Mouse (Mus musculus): Measurements from ENCODE around the gene Cadm4.
"Not testable (repeated sequence)": the region's sequence is repeated elsewhere in the genome, so short reads cannot be mapped to it uniquely, and the experiment has no call there.

The Cadm4 gene

DNA sequence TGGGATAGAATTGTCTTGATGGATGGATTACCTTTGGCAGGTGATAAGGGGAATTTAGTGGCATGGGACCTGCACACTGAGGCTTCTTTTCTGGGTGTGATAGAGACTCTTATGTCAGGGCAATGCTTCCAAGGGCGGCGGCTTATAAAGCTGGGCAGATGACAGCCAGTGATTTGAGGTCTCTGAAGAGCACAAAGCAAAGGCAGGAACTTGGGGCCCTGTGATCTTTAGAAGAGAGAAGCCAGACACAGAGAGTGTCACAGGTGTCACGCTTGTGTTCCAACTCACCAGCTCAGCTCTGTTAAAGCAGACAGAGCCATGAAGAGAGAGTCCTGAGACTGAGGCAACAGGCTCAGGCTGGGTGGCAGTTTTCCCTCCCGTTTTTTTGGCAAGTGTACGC, 13.9 kb upstream of the Cadm4 start:
- DNase-seq (ENCODE audit: low spot score): no peak

DNA sequence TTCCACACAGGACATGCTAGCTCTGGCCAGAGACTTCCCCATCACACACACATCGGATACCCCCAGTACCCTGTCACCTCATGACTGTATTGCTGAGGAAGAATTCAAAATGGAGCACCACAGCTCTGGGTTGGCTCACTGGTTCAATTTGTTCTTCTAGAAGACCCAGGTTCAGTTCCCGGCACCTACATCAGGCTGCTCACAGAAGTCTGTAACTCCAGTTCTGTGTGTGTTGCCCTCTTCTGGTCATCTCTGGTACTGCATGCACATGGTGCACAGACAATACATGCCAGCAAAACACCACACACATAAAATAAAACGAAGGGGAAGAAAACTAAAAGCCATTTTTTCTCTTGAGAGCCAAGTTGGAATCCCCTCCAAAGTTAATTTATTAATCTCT, 12.7 kb upstream of the Cadm4 start:
- DNase-seq (ENCODE audit: low spot score): no peak

DNA sequence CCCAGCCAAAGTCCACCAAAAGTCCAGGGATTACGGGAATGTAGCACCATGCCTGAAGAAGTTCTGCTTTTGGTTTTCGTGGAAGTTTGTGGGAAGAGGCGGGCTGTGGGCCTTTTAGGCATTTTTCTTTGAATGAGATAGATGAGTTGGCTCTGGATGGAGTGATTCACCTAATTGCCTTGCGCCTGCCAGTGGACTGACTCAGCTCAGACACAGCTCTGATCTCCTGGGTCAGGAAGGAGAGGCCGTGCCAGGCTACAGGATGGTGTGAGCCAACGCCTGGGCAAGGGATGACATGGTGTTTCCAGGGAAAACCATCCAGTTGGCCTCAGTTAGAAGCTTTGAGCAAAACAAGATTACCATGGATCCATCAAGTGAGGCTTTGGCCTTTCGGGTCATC, 11.5 kb upstream of the Cadm4 start:
- DNase-seq (ENCODE audit: low spot score): peak; percentile 25

- no peak for DNase-seq (ENCODE audit: low spot score)
Observed at GRCm38 (mm10) chr7:24472442-24472841, 9.4 kb upstream of the Cadm4 start.

DNA sequence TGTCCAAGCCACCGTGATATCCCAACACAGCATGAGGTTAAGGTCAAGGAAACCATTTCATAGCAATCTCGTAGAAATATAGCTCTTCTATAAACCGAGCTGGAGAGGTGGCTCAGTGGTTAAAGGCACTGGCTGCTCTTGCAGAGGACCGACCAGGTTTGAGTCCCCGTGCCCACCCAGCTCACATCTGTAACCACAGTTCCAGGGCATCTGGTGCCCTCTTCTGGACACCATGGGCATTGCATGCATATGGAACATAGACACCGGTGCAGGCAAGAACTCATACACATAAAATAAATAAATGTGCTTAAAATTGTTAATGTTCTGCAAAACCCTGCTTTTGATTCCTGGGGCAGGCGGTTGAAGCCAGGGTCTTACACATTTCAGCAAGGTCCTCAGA, 8.9 kb upstream of the Cadm4 start:
- peak; percentile 27 for DNase-seq (ENCODE audit: low spot score)

- DNase-seq (ENCODE audit: low spot score): peak; percentile 55
Observed at GRCm38 (mm10) chr7:24473913-24474529, 7.8 kb upstream of the Cadm4 start.

DNA sequence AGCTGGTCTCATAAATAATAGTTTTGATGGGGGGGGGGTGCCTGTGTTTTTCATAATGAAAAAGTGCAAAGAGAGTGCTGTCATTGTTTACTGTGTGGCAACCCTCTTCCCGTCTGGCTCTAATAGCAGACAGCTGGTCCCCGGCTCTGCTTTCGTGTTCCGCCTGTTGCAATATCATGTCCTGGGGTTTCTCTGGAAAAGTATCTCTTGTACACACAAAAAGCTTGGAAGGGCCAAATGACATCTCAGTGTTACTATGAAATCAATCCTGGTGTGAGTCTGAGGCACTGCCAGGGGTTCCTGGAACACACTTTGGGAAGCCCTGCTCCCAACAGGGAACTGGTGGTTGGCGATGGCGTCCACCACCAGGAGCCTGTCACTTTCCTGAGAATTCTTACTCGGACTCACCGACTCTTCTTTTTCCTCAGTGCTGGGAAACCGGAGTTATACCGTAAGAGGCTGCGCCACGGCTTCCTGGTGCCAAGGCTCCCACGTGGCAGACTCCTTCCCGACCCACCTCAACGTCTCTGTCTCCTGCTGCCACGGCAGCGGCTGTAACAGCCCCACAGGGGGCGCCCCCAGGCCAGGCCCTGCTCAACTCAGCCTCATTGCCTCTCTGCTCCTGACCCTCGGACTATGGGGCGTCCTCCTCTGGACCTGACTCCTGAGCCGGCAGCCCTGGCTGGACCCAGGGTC, 6.9 kb upstream of the Cadm4 start:
- no peak for DNase-seq (ENCODE audit: low spot score)

DNA sequence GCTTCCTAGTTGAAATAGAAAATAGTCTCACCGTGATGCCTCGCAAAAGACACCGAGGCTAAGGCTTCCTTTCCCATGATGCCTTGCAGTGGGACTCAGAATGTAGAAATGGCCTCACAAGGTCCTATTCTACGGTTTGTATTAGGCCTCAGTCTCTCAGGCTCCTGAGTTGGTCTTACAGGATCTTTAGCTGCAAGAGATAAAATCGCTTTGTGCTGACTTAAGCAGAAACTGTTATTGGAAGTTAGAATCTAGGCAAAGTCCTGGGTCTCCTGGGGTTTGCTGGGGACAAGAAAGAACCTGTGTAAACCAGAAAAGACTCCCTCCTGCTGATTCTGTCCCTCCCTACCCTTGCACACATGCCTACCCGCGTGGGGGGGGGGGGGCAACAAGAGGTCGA, 5.5 kb upstream of the Cadm4 start:
- no peak for DNase-seq (ENCODE audit: low spot score)

- no peak for DNase-seq (ENCODE audit: low spot score)
Observed at GRCm38 (mm10) chr7:24476856-24477255, 5.0 kb upstream of the Cadm4 start.

GRCm38 (mm10) chr7:24478911-24479310, 2.9 kb upstream of the Cadm4 start:
- DNase-seq (ENCODE audit: low spot score): no peak

DNA sequence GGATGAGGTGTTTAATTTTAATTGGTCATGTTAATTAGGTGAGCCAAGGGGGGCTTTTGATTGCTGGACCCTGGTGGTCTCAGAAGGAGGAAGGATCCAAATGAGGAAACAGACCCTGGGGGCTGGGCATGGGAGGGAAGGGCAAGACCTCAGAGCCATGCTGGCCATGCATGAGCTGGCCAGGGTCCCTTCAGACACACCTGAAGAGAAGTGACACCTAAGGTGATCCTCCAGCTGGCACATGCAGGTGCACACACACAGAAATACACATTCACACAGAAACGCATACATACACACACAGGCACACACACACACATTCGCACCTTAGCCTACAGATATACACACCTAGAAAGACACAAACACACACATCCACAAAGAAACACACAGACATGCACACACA, 2.1 kb upstream of the Cadm4 start:
- no peak for DNase-seq (ENCODE audit: low spot score)

DNA sequence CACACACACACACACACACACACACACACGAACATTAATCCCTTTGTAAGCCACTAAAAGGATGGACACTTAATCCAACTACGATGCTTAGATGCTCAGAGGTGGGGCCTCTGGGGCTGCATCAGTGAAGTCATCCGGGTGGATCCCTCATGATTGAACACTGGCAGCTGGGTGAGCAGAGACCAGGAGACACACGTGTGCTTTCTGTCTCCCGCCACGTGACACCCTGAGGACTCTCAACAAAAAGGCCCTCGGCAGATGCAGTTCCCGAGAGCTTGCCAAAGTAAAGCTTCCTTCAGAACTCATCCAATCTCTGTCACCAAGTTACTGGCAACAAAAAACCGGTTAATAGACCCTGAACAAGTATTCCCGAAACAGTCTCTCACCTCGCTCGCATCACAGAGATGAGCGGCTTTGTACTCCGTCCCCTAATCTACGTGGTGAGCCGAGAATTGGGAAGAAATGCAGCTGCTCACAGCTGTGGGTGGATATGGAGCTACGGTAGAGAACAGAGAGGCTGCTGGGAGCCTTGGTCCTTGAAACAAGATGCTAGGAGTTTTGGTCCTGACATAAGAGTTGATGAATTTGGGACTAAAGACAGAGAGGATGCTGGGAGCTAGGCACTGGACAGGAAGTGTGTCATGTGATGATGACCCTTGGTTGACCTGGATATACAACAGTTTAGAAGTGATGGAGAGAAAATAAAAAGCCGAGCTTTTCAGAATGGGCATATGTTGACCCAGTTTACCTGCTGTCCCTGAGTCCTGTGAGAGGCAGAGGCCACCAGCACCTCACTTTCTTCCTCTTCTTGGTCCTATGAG, 1.5 kb upstream of the Cadm4 start:
- no peak for DNase-seq (ENCODE audit: low spot score)

GRCm38 (mm10) chr7:24480986-24481473, 793 bp upstream of the Cadm4 start:
- no peak for DNase-seq (ENCODE audit: low spot score)

- DNase-seq (ENCODE audit: low spot score): no peak
Observed at GRCm38 (mm10) chr7:24482208-24483020, 591 bp downstream of the Cadm4 start.

DNA sequence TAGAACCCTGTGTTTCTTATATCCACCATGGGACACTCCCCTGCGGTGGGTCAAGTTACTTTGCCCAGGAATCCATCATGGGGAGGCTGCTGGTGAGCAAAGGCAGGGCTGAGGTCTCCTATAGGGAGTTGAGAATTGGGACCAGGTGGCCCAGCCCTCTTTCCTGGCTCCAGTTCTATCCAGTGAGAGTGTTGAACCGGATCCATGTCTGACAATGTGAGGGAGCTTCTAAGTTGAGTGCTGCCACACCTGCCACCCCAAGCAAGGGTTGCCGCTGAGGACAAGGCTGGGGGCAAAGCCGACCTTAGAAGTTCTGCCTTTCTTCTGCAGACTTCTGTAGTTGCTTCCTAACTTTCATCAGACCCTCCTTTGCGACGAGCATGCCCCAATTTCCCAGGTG, 1.5 kb downstream of the Cadm4 start:
- DNase-seq (ENCODE audit: low spot score): not testable (repeated sequence)

DNA sequence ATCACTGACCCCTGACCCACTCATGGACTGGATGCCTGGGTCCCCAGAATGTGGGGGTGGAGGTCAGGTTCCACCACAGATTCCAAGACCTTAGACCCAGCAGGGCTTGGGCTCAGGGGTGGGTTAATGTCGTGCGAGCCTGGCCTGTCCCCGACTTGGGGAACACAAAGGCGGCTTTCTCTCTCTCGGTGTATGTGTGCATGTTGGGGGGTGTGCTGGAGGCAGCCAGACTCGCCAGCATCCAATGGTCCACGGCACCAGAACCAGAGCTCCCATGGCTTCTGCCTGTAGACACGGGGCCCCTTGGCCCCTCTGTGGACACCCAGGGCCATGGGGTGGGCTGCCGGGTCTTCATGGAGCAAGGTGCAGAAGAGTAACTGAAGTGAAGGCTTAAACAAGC, 3.7 kb downstream of the Cadm4 start:
- no peak for DNase-seq (ENCODE audit: low spot score)

DNA sequence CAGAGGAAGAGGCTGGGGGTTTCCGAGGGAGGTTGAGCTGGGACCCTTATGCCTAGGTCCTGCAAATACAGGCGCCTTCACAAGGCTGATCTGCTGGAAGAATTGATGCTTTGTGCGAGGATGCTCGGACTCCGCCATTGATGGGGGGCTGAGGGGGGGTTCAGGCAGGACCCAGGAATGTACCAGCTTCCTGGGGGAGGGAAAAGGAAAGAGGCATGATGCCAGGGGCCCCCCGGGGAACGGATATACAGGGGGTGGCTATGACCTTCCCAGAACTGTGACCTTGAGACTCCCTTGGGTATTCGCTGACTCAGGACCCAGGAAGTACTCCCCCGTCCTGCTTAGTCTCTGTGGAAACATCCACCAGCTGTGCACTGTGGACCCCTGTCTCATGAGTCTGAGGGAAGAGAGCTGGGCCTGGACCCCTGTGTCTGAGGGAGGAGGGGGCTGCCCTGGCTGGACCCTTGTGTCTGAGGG, 4.9 kb downstream of the Cadm4 start:
- no peak for DNase-seq (ENCODE audit: low spot score)

GRCm38 (mm10) chr7:24487403-24487802, 5.6 kb downstream of the Cadm4 start:
- DNase-seq (ENCODE audit: low spot score): no peak

DNA sequence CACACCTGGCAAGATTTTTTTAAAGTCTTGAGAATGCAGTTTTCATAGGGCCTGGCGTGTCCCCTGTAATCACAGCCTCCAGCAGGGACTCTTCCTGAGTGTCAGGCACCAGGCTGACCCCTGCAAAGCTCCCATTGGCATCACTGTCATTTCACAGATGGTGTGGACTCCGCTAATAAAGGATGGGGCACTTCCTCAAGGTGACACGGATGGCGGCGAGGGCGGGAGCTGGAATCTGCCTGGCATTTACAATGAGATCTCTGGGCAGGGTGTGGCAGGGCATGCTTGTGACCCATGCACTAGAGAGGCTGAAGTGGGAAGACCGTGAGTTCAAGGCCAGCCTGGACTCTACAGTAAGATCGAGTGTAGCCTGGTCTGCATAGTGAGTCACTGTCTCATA, 6.5 kb downstream of the Cadm4 start:
- no peak for DNase-seq (ENCODE audit: low spot score)

DNA sequence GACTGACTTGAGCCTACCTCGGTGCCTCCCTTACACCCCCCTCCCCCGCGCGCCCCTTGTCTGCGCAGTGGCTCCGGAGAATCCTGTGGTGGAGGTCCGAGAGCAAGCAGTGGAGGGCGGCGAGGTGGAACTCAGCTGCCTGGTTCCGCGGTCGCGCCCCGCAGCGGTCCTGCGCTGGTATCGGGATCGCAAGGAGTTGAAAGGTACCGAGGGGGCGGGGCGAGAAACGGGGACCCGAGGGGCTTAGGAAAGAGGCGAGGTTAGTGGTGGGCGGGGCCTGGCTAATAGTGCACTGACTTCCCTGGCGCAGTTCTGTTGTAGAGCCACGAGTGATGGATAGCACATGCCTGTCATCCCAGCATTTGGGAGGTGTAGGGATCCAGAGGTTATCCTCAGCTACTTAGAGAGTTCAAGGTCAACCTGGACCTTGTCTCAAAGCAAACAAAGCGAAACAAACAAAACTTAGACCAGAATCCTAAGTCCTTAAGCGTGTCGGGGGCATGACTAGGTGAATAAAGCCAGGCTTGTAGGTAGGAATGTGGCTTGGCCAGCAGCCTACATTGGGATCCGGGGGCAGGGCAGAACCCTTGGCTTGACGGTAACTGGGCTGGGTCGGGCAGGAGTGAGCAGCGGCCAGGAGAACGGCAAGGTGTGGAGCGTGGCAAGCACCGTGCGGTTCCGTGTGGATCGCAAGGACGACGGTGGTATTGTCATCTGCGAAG, 18.2 kb downstream of the Cadm4 start:
- no peak for DNase-seq (ENCODE audit: low spot score)

DNA sequence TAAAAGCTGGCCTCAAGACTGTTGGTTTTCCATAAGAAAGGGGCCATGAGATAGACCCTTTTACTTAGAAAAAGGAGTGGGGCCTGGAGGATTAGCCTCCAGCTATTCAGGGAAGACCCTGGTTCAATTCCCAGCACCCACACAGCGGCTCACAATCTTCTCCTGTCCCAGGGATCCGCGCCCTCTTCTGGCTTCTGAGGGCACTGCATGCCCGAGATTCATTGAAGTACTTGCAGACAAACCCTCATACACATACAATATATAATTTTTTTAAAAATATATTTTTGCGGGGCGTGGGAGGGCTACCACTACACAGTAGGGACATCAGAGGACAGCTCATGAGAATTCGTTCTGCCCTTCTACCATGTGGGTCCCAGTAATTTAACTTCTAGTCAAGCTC, 19.1 kb downstream of the Cadm4 start:
- DNase-seq (ENCODE audit: low spot score): no peak
